Mouse (Mus musculus): ENCODE data around the gene Zfp36l1. TPM values are rescaled to one million over a fixed set of nuclear protein-coding genes. Genes with fewer than 3 reads are reported as not detected.

Gene Zfp36l1
- total RNA-seq, 2 experiments from 2014 or later: 36.3 to 39.5 TPM

DNA sequence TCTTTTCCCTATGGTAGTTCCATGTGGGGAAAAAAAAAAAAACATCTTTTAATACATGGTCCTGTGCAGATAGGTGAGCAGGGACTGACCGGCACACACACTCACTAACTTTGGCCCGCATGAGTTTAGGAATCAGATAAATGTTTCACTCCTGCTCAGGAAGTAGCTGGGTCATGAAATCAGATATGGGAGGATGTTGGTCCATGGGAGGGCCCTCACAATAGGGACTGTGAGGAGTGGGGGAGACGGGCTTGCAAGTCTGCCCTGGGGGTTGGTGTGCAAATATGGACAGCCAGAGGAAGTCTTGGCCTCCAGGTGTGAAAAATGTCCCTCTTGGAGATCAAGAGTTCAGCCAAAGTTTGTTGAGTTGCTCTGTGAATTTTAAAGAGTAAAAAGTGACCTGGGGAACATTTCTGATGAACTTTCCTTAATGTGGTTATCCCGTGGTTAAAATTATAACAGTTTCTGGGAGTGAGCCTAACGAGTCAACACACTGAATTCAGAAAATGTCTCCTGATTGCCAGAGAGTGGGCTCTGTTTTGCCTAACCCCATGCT is 53.0 kb downstream of the Zfp36l1 start:
- DNase-seq (ENCODE audit: low spot score in 2 of 2): no peak
- intact Hi-C loops (cut with DNase I): no loop called here

Other genes starting within 250 kb of the Zfp36l1 start
- gene Actn1, start 147.4 kb upstream of the Zfp36l1 start, total RNA-seq (2021): 100 to 1,000 TPM; 125 to 145 TPM